Mouse (Mus musculus): ENCODE measurements at regions not wholly inside any gene's neighbourhood (a gene's known extent, or its start where the extent isn't known, plus 50 kb on each side); places are given as distances from the start of the nearest gene placed in this dataset.

GRCm38 (mm10) chr14:15273107-15273506, 165.7 kb downstream of the Lrrc3b start:
- DNase-seq (ENCODE audit: low spot score) = peak; percentile 2

GRCm38 (mm10) chr14:15272364-15272763, 166.4 kb downstream of the Lrrc3b start:
- no peak for DNase-seq (ENCODE audit: low spot score)

GRCm38 (mm10) chr14:15266287-15266686, 172.5 kb downstream of the Lrrc3b start:
- no peak for DNase-seq (ENCODE audit: low spot score)

GRCm38 (mm10) chr14:15262996-15263395, 175.8 kb downstream of the Lrrc3b start:
- DNase-seq (ENCODE audit: low spot score) = no peak

- no peak for DNase-seq (ENCODE audit: low spot score)
Observed at GRCm38 (mm10) chr14:15255729-15256128, 183.1 kb downstream of the Lrrc3b start.

- no peak for DNase-seq (ENCODE audit: low spot score)
Observed at GRCm38 (mm10) chr14:15205626-15206025, 233.2 kb downstream of the Lrrc3b start.

- DNase-seq (ENCODE audit: low spot score) = no peak
Observed at GRCm38 (mm10) chr14:15204284-15204683, 234.5 kb downstream of the Lrrc3b start.

All from lung, postnatal 25 days (tissue).